In genomic region chr19:16260973-16261372, GRCm38 (mm10) we compare ENCODE assay signal across 19 mouse cellular contexts.
DNase-seq lines count a peak whose midpoint lies in the region; ATAC-seq lines count a peak whose summit lies in the region.
"Had no signal": no experiment of that assay in that cellular context is flagged by ENCODE, and none has a peak within 500 bp of the region (broad histone marks: within the 10 kb centered on the region; RNA-seq: fewer than 3 reads in every experiment).

No protein-coding gene starts in this region.

- 0 out of 2 replicates have a peak, but pooled peaks have one; percentile 55 for ATAC-seq in heart, embryonic 12.5 days (ENCODE audit: insufficient number of reproducible peaks, low FRiP score)
- peak; percentile 37; the same call in 1 of the 2 replicates for ATAC-seq in liver, embryonic 16.5 days (ENCODE audit: low read depth)
- peak; percentile 54 for ATAC-seq in erythroid progenitor cell, adult 5-6 weeks (replicated peaks; ENCODE audit: low FRiP score, poor library complexity, severe bottlenecking)
- ATAC-seq: forebrain, embryonic 14.5 days; intestine, embryonic 16.5 days; liver, postnatal 0 days had no signal

- peaks cover 41% of the 10 kb centered on the region for H3K4me1 ChIP-seq in heart, embryonic 12.5 days (replicated peaks)
- H3K4me1 ChIP-seq in liver, embryonic 16.5 days (ENCODE audit: control insufficient read depth, low read depth, low read length): peaks cover 3% of the 10 kb centered on the region
- H3K4me1 ChIP-seq: hindbrain, embryonic 12.5 days had no signal

- no peak overlapping the region for H3K9ac ChIP-seq in heart, embryonic 12.5 days
- no peak overlapping the region for H3K9ac ChIP-seq in liver, embryonic 16.5 days (ENCODE audit: low read depth, low read length)
- H3K9ac ChIP-seq: hindbrain, embryonic 12.5 days; limb, embryonic 15.5 days; liver, postnatal 0 days; midbrain, embryonic 13.5 days; neural tube, embryonic 13.5 days; stomach, embryonic 15.5 days had no signal

- WGBS in heart, embryonic 12.5 days: 17% methylated on average over 1 of the region's 1 CpGs
- WGBS in liver, embryonic 16.5 days (ENCODE audit: insufficient replicate concordance): 29% methylated on average over 1 of the region's 1 CpGs

- no peaks in the 10 kb centered on the region for H3K36me3 ChIP-seq in heart, embryonic 12.5 days
- no peaks in the 10 kb centered on the region for H3K36me3 ChIP-seq in liver, embryonic 16.5 days (ENCODE audit: control insufficient read depth, insufficient read depth)
- H3K36me3 ChIP-seq: hindbrain, embryonic 12.5 days; limb, embryonic 15.5 days; midbrain, embryonic 13.5 days; neural tube, embryonic 13.5 days; stomach, embryonic 15.5 days had no signal

- H3K4me2 ChIP-seq in heart, embryonic 12.5 days: no peak overlapping the region
- no peak overlapping the region for H3K4me2 ChIP-seq in liver, embryonic 16.5 days (ENCODE audit: low read depth, low read length)
- H3K4me2 ChIP-seq: hindbrain, embryonic 12.5 days; limb, embryonic 15.5 days; midbrain, embryonic 13.5 days; neural tube, embryonic 13.5 days; stomach, embryonic 15.5 days had no signal

- no peak overlapping the region for H3K27ac ChIP-seq in heart, embryonic 12.5 days (ENCODE audit: poor library complexity, severe bottlenecking)
- no peak overlapping the region for H3K27ac ChIP-seq in liver, embryonic 16.5 days (ENCODE audit: low read length)
- H3K27ac ChIP-seq: hindbrain, embryonic 12.5 days; limb, embryonic 15.5 days; midbrain, embryonic 13.5 days; neural tube, embryonic 13.5 days; stomach, embryonic 15.5 days had no signal

- no peaks in the 10 kb centered on the region for H3K9me3 ChIP-seq in heart, embryonic 12.5 days (replicated peaks)
- H3K9me3 ChIP-seq in liver, embryonic 16.5 days (replicated peaks; ENCODE audit: control insufficient read depth, low read length): no peaks in the 10 kb centered on the region
- H3K9me3 ChIP-seq: hindbrain, embryonic 12.5 days; limb, embryonic 15.5 days; midbrain, embryonic 13.5 days; neural tube, embryonic 13.5 days; stomach, embryonic 15.5 days had no signal

- intact Hi-C loops in heart, postnatal 25 days (cut with DNase I): no loop called here

- no peak for DNase-seq in heart, postnatal 25 days (ENCODE audit: low spot score)
- DNase-seq in liver (no peak), MEL-GATA-1-ER (ENCODE audit: extremely low read depth, low read depth) (peak; percentile 60)
- DNase-seq in frontal cortex, adult 2 months (ENCODE audit: extremely low spot score in 1 of 2, low spot score in 1 of 2): no peak
- DNase-seq: cerebellum, adult 8-10 months; gastrocnemius, postnatal 25 days; layer of hippocampus, postnatal 36 days; liver, postnatal 0 days; right cerebral cortex, postnatal 25 days had no signal

- H3K27me3 ChIP-seq in heart, embryonic 12.5 days (replicated peaks): no peaks in the 10 kb centered on the region
- no peaks in the 10 kb centered on the region for H3K27me3 ChIP-seq in liver, embryonic 16.5 days (ENCODE audit: control insufficient read depth, insufficient read depth, low read depth, low read length)
- H3K27me3 ChIP-seq: hindbrain, embryonic 12.5 days; limb, embryonic 15.5 days; midbrain, embryonic 13.5 days; neural tube, embryonic 13.5 days; stomach, embryonic 15.5 days had no signal

- H3K4me3 ChIP-seq in heart, embryonic 12.5 days: no peak overlapping the region
- H3K4me3 ChIP-seq in liver, embryonic 16.5 days (ENCODE audit: low read depth, low read length): no peak overlapping the region
- H3K4me3 ChIP-seq: hindbrain, embryonic 12.5 days; limb, embryonic 15.5 days; midbrain, embryonic 13.5 days; neural tube, embryonic 13.5 days; stomach, embryonic 15.5 days had no signal
